Mouse (Mus musculus) forebrain, embryonic 12.5 days (tissue): Measurements from ENCODE around the gene Olfr930. TPM values are rescaled to one million over a fixed set of nuclear protein-coding genes. Genes with fewer than 3 reads are reported as not detected.

Experiments used
- ATAC-seq: fragments of 200-750 bp; cut with Nextera tagmentation; 2 replicates; pipeline ENCODE4 v1.8.0; 2017; ENCODE audit warnings: moderate TSS enrichment; ENCODE audit not compliant: low FRiP score
- H3K27ac ChIP-seq: fragments of 300-500 bp; sonication (generic); 2 replicates; pipeline ENCODE4 v1.5.1; 2016; ENCODE audit warnings: mild to moderate bottlenecking
- H3K27me3 ChIP-seq: fragments of 300-500 bp; sonication (generic); 2 replicates; pipeline ENCODE4 v1.6.1; 2016; ENCODE audit warnings: mild to moderate bottlenecking
- H3K36me3 ChIP-seq: fragments of 300-500 bp; sonication (generic); replicated peaks from 2 replicates; pipeline ENCODE4 v1.6.1; 2016; ENCODE audit warnings: mild to moderate bottlenecking
- H3K4me1 ChIP-seq: fragments of 300-500 bp; sonication (generic); 2 replicates; pipeline ENCODE4 v1.6.1; 2016
- H3K4me2 ChIP-seq: fragments of 300-500 bp; sonication (generic); 2 replicates; pipeline ENCODE4 v1.6.1; 2016; ENCODE audit warnings: mild to moderate bottlenecking, moderate library complexity
- H3K4me3 ChIP-seq: fragments of 300-500 bp; sonication (generic); replicated peaks from 2 replicates; pipeline ENCODE4 v1.5.1; 2016; ENCODE audit warnings: mild to moderate bottlenecking
- H3K9ac ChIP-seq: fragments of 300-500 bp; sonication (generic); 2 replicates; pipeline ENCODE4 v1.6.1; 2016; ENCODE audit warnings: mild to moderate bottlenecking
- H3K9me3 ChIP-seq: fragments of 300-500 bp; sonication (generic); 2 replicates; pipeline ENCODE4 v1.6.1; 2016
- WGBS: fragments of 180-500 bp; shearing (Covaris S2); methylation state at CpG from one replicate; pipeline ENCODE4 v1.1.7; 2016; 5-methylcytosine and 5-hydroxymethylcytosine counted together
- polyA plus RNA-seq: library from polyadenylated mRNA; unstranded; fragments of >200 nt; fragmentation: Nextera tagmentation; extraction: Ambion mirVana; gene quantifications from 2 replicates; pipeline ENCODE4 v1.2.1, GENCODE M21; 2016

Olfr930 gene
- not detected in 2 replicates for polyA plus RNA-seq

DNA sequence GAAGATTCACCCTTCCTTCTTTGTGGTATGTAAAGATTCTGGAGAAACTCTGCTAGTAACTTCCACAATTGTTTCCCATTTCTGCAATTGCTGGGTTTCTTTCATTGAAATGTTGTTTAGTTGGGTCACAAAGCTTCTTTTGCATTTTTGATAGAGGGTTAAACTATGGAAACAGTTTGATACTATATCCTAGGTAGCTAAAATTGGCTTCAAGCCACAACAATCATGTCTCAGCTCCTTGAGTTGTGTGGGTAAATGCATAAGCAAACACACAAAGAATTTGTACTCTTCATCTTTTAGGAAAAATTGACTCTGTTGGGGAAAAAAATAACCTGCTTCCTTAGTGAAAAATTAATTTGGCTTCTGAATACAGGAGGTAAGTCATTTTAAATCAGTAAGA, at the start of gene Olfr930:
TSS of gene Olfr930 (plus strand) at position 301 of the 400 bp plus-strand sequence.
- H3K4me2 ChIP-seq, result no peak within 1 kb of the TSS
- ATAC-seq, result no peak
- no peak within 1 kb of the TSS for H3K4me3 ChIP-seq
- no peak within 1 kb of the TSS for H3K27ac ChIP-seq
- H3K4me1 ChIP-seq, result no peaks in the 10 kb centered on the region
- no peaks in the 10 kb centered on the region for H3K27me3 ChIP-seq
- no peaks in the 10 kb centered on the region for H3K9me3 ChIP-seq
- no peaks in the 10 kb centered on the region for H3K36me3 ChIP-seq
- no peak within 1 kb of the TSS for H3K9ac ChIP-seq

DNA sequence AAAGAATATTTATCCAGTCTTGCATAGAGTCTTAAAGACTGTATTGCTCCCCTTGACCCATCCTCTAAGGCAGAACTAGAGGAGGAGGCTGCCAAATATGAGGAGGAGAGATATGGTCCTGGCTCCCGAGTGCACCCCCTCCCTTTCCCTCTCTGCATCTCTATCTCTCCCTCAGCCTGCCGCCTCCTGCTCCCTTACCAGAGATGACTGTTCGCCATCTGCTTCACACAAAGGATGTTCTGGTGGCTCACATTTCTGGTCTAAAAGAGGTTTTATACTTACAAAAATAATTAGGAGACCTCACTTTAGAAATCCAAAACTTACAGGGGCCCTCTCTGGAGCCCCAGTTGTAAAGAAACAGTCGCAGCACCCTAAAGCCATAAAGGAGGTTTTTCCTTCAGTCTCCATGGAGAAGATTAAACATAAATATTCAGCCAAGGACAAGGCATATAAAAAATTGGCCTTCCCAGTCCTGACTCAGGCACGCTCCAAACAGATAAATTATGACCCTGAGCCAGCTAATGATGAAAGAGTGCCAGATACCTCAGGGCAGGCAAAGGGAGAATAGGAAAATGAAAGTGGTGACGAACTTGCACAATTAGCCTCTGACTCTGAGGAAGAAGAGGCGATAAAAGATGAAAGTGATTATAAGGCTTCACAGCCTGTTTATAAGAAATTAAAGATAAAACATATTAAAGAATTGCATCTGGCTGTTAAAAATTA, 24.0 kb downstream of the Olfr930 start:
- H3K36me3 ChIP-seq, result no peaks in the 10 kb centered on the region
- no peaks in the 10 kb centered on the region for H3K27me3 ChIP-seq
- H3K9ac ChIP-seq, result no peak overlapping the region
- H3K27ac ChIP-seq, result no peak overlapping the region
- no peaks in the 10 kb centered on the region; the same call in 1 of the 2 replicates for H3K9me3 ChIP-seq
- no peak overlapping the region for H3K4me3 ChIP-seq
- H3K4me2 ChIP-seq, result no peak overlapping the region
- no peak for ATAC-seq
- H3K4me1 ChIP-seq, result no peaks in the 10 kb centered on the region
- WGBS, result 85% methylated on average over 7 of the region's 7 CpGs

DNA sequence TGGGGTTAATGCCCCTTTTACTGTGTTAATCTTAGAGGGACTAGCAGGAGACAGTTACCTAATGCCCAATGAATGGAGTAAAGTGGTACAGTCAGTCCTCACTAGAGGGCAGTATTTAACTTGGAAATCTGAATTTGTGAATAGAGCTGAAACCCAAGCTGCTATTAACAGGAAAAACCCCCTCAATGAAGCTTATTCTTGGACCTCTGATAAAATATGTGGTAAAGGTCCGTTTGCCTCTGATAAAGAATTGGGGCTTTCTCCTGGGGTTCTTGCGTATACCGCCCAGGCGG, 24.5 kb downstream of the Olfr930 start:
- no peak overlapping the region for H3K4me2 ChIP-seq
- ATAC-seq, result no peak
- H3K4me1 ChIP-seq, result no peaks in the 10 kb centered on the region
- WGBS, result 84% methylated on average over 4 of the region's 4 CpGs
- no peak overlapping the region for H3K9ac ChIP-seq
- no peaks in the 10 kb centered on the region; the same call in 1 of the 2 replicates for H3K9me3 ChIP-seq
- H3K27me3 ChIP-seq, result no peaks in the 10 kb centered on the region
- H3K4me3 ChIP-seq, result no peak overlapping the region
- no peak overlapping the region for H3K27ac ChIP-seq
- H3K36me3 ChIP-seq, result no peaks in the 10 kb centered on the region

DNA sequence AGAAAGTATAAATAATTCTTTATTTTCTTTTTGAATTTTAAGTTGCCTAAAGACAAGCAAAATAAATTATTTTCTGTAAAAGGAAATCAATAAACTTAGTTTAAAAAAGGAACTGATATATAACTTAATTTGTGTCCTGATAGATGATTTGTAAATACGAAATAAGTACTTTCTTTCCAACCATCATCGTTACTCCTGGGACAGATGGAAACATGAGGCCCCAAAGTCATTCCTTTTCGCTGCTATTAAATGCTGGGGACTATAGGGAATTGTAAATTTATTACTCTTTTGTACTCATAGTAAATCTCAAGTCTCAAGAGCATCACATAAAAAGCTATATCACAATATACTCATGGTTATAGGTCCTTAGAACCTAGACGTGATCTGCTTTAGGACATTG, 42.4 kb downstream of the Olfr930 start, which contains the start of gene Olfr933:
TSS of gene Olfr933 (plus strand) at position 301 of the 400 bp plus-strand sequence.
- H3K4me3 ChIP-seq, result no peak within 1 kb of the TSS
- H3K9ac ChIP-seq, result no peak within 1 kb of the TSS
- H3K27ac ChIP-seq, result no peak within 1 kb of the TSS
- WGBS, result 86% methylated on average over 4 of the region's 4 CpGs
- no peak within 1 kb of the TSS for H3K4me2 ChIP-seq
- no peaks in the 10 kb centered on the region for H3K27me3 ChIP-seq
- H3K9me3 ChIP-seq, result no peaks in the 10 kb centered on the region
- no peaks in the 10 kb centered on the region for H3K36me3 ChIP-seq
- ATAC-seq, result no peak
- H3K4me1 ChIP-seq, result no peaks in the 10 kb centered on the region

Other genes starting within 250 kb of the Olfr930 start
- not detected in 2 replicates for gene Olfr919, start 226.1 kb upstream of the Olfr930 start, polyA plus RNA-seq
- 6.5 and 8.7 TPM in 2 replicates for gene Vwa5a, start 211.5 kb upstream of the Olfr930 start, polyA plus RNA-seq
- gene Olfr920, start 177.5 kb upstream of the Olfr930 start, polyA plus RNA-seq, result not detected in 2 replicates
- gene Olfr921, start 156.7 kb upstream of the Olfr930 start, polyA plus RNA-seq, result not detected in 2 replicates
- not detected in 2 replicates for gene Olfr922, start 115.2 kb upstream of the Olfr930 start, polyA plus RNA-seq
- gene Olfr923, start 103.3 kb upstream of the Olfr930 start, polyA plus RNA-seq, result not detected in 2 replicates
- not detected in 2 replicates for gene Olfr924, start 85.4 kb upstream of the Olfr930 start, polyA plus RNA-seq
- not detected in 2 replicates for gene Olfr26, start 74.7 kb upstream of the Olfr930 start, polyA plus RNA-seq
- not detected in 2 replicates for gene Olfr926, start 52.7 kb upstream of the Olfr930 start, polyA plus RNA-seq
- not detected in 2 replicates for gene Olfr933, start 42.5 kb downstream of the Olfr930 start, polyA plus RNA-seq
- not detected in 2 replicates for gene Olfr934, start 58.5 kb downstream of the Olfr930 start, polyA plus RNA-seq
- gene Olfr935, start 69.9 kb downstream of the Olfr930 start, polyA plus RNA-seq, result not detected in 2 replicates
- not detected in 2 replicates for gene Olfr146, start 93.6 kb downstream of the Olfr930 start, polyA plus RNA-seq
- gene Olfr937, start 135.1 kb downstream of the Olfr930 start, polyA plus RNA-seq, result not detected in 2 replicates
- not detected in 2 replicates for gene Olfr938, start 149.1 kb downstream of the Olfr930 start, polyA plus RNA-seq
- not detected in 2 replicates for gene Olfr27, start 198.3 kb downstream of the Olfr930 start, polyA plus RNA-seq
- not detected in 2 replicates for gene Olfr943, start 236.5 kb downstream of the Olfr930 start, polyA plus RNA-seq